23 mouse cellular contexts compared by ENCODE assay signal in genomic region chr15:24556806-24557205, GRCm38 (mm10).
DNase-seq lines count a peak whose midpoint lies in the region; ATAC-seq and TF ChIP-seq lines count a peak whose summit lies in the region.
"Had no signal": no experiment of that assay in that cellular context is flagged by ENCODE, and none has a peak within 500 bp of the region (broad histone marks: within the 10 kb centered on the region; RNA-seq: fewer than 3 reads in every experiment).

No protein-coding gene starts in this region.

- no peak overlapping the region for H3K27ac ChIP-seq in layer of hippocampus, adult 2 months
- no peak overlapping the region for H3K27ac ChIP-seq in midbrain, postnatal 0 days (ENCODE audit: low read depth, low read length)
- no peak overlapping the region for H3K27ac ChIP-seq in midbrain, embryonic 16.5 days (ENCODE audit: low read length)
- H3K27ac ChIP-seq: embryonic facial prominence, embryonic 13.5 days; embryonic facial prominence, embryonic 15.5 days; forebrain, embryonic 10.5 days; forebrain, embryonic 12.5 days; forebrain, embryonic 15.5 days had no signal

- H3K4me2 ChIP-seq in midbrain, postnatal 0 days (ENCODE audit: low read depth, low read length, poor library complexity, severe bottlenecking): no peak overlapping the region
- H3K4me2 ChIP-seq in midbrain, embryonic 16.5 days (ENCODE audit: low read length): no peak overlapping the region
- H3K4me2 ChIP-seq: embryonic facial prominence, embryonic 13.5 days; embryonic facial prominence, embryonic 15.5 days; forebrain, embryonic 12.5 days; forebrain, embryonic 15.5 days had no signal

- H3K27me3 ChIP-seq in midbrain, postnatal 0 days (ENCODE audit: insufficient read depth, low read length): no peaks in the 10 kb centered on the region
- H3K27me3 ChIP-seq in midbrain, embryonic 16.5 days (ENCODE audit: control insufficient read depth, insufficient read depth, low read depth, low read length): no peaks in the 10 kb centered on the region
- H3K27me3 ChIP-seq: embryonic facial prominence, embryonic 13.5 days; embryonic facial prominence, embryonic 15.5 days; forebrain, embryonic 12.5 days; forebrain, embryonic 15.5 days had no signal

- TF ChIP-seq CTCF in layer of hippocampus, adult 2 months (conservative IDR thresholded peaks at IDR 0.05): peak; percentile 59
- TF ChIP-seq CTCF in midbrain, postnatal 0 days (IDR thresholded peaks at IDR 0.05): peak; percentile 54

- no peak overlapping the region for H3K4me3 ChIP-seq in layer of hippocampus, adult 2 months
- H3K4me3 ChIP-seq in midbrain, postnatal 0 days (ENCODE audit: low read depth, low read length): no peak overlapping the region
- no peak overlapping the region for H3K4me3 ChIP-seq in midbrain, embryonic 16.5 days (ENCODE audit: low read depth, low read length)
- H3K4me3 ChIP-seq: embryonic facial prominence, embryonic 13.5 days; embryonic facial prominence, embryonic 15.5 days; erythroblast, embryonic 14.5 days; forebrain, embryonic 10.5 days; forebrain, embryonic 12.5 days; forebrain, embryonic 15.5 days had no signal

- ATAC-seq in frontal cortex, adult (ENCODE audit: low TSS enrichment): 0 out of 2 replicates have a peak, but pooled peaks have one; percentile 67
- ATAC-seq in midbrain, postnatal 0 days (ENCODE audit: low FRiP score): no peak
- no peak for ATAC-seq in midbrain, embryonic 16.5 days
- ATAC-seq: forebrain, embryonic 15.5 days had no signal

- no peak overlapping the region for H3K9ac ChIP-seq in midbrain, postnatal 0 days (replicated peaks; ENCODE audit: low read length, poor library complexity, severe bottlenecking)
- H3K9ac ChIP-seq in midbrain, embryonic 16.5 days (ENCODE audit: low read depth, low read length): no peak overlapping the region
- H3K9ac ChIP-seq: embryonic facial prominence, embryonic 13.5 days; embryonic facial prominence, embryonic 15.5 days; forebrain, embryonic 12.5 days; forebrain, embryonic 15.5 days had no signal

- 79% methylated on average over 4 of the region's 4 CpGs for WGBS in midbrain, postnatal 0 days
- 92% methylated on average over 4 of the region's 4 CpGs for WGBS in midbrain, embryonic 16.5 days

- no peaks in the 10 kb centered on the region for H3K36me3 ChIP-seq in midbrain, postnatal 0 days (ENCODE audit: insufficient read depth, low read length)
- H3K36me3 ChIP-seq in midbrain, embryonic 16.5 days (ENCODE audit: control insufficient read depth, insufficient read depth, low read length): no peaks in the 10 kb centered on the region
- H3K36me3 ChIP-seq: embryonic facial prominence, embryonic 13.5 days; embryonic facial prominence, embryonic 15.5 days; forebrain, embryonic 10.5 days; forebrain, embryonic 12.5 days; forebrain, embryonic 15.5 days had no signal

- no peaks in the 10 kb centered on the region for H3K4me1 ChIP-seq in midbrain, postnatal 0 days (ENCODE audit: insufficient read depth, low read length)
- no peaks in the 10 kb centered on the region for H3K4me1 ChIP-seq in midbrain, embryonic 16.5 days (ENCODE audit: control insufficient read depth, insufficient read depth, low read length)
- H3K4me1 ChIP-seq: embryonic facial prominence, embryonic 13.5 days; embryonic facial prominence, embryonic 15.5 days; forebrain, embryonic 10.5 days; forebrain, embryonic 12.5 days; forebrain, embryonic 15.5 days had no signal

- H3K9me3 ChIP-seq in midbrain, postnatal 0 days (ENCODE audit: low read length): no peaks in the 10 kb centered on the region
- H3K9me3 ChIP-seq in midbrain, embryonic 16.5 days (replicated peaks; ENCODE audit: control insufficient read depth, low read length, poor library complexity, severe bottlenecking): no peaks in the 10 kb centered on the region
- H3K9me3 ChIP-seq: embryonic facial prominence, embryonic 13.5 days; embryonic facial prominence, embryonic 15.5 days; forebrain, embryonic 10.5 days; forebrain, embryonic 12.5 days; forebrain, embryonic 15.5 days had no signal

- no peak for DNase-seq in frontal cortex, postnatal 10 days (ENCODE audit: low spot score in 2 of 2)
- DNase-seq in layer of hippocampus, adult 2 months (ENCODE audit: low spot score in 2 of 2): no peak
- no peak for DNase-seq in layer of hippocampus, adult 11-12 months (ENCODE audit: low spot score)
- DNase-seq in midbrain, postnatal 0 days (ENCODE audit: low spot score): peak; percentile 34
- no peak for DNase-seq in adrenal gland, postnatal 25 days
- DNase-seq: adrenal gland, adult 2 months; adrenal gland, postnatal 10 days; adrenal gland, postnatal 36 days; cerebellum, adult 11 months; cerebellum, adult 18-20 months; cerebellum, adult 8-10 months; cerebellum, adult 9-11 months; cerebellum, postnatal 14 days; cerebellum, postnatal 36 days; embryo, embryonic 11 days had no signal
